Mouse (Mus musculus): Measurements from ENCODE around the gene Alkbh6.

DNA sequence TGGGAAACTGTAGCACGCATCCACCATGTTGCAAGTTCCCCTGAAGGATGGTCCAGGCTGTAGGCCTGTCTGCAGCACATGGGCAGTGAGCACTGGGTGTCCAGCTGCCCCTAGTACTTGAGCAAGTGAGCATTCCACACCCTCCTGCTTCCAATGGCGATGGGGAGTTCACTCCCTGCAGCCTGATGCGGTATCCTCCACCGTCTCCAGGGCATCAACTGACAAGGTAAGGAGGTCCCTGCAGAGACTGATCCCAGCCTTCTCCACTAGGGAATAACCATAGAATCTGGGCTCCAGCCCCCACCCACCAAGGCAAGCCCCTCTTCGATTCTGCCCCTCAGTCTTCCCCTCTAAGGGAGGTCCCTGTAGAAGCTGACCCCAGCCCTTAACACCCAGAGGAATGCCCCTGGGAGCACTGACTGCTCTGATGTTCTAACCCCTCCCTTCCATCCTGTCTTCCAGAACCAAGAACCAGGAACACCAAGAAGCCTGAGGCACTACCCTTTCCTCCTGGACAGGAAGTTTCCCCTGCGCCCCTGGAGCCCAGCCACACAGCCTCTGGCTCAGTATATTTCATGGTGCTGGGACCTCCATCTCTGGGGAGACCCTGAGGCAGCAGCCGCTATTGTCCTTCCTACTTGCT lies 19.3 kb upstream of the Alkbh6 start:
- TF ChIP-seq CTCF (IDR thresholded peaks at IDR 0.05; ENCODE audit: insufficient read depth, low read length) (no peak), POLR2A (IDR thresholded peaks at IDR 0.05; ENCODE audit: borderline replicate concordance, extremely low read depth, low read depth, low read length) (no peak)
